8 mouse cellular contexts compared by ENCODE assay signal in the genomic region with DNA sequence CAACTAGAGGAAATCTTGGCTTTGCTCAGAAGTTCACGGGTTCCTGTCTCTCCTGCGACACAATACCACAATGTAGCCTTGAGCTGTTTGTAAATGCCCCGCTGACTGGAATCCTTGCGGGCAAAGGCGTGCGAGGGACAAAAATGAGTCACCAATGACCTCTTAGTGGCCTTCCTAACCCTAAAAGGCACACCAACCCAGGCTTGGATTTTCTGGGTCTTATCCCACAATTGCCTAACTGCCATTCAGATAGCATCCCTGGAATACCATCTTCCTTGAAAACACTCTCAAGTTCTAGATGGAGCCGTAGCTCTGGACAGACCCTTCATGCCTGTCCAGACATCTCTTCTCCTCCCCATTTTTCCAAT. TPM values are rescaled to one million over a fixed set of nuclear protein-coding genes. Genes with fewer than 3 reads are reported as not detected.
DNase-seq lines count a peak whose midpoint lies in the region; ATAC-seq and TF ChIP-seq lines count a peak whose summit lies in the region.

No protein-coding gene starts in this region.

- no peak overlapping the region for H3K4me2 ChIP-seq in lung, postnatal 0 days (replicated peaks; ENCODE audit: low read depth, low read length)
- H3K4me2 ChIP-seq in limb, embryonic 15.5 days: peak overlapping the region; percentile 100

- H3K27me3 ChIP-seq in lung, postnatal 0 days (replicated peaks; ENCODE audit: insufficient read depth, low read length): peaks cover 30% of the 10 kb centered on the region
- peaks cover 69% of the 10 kb centered on the region for H3K27me3 ChIP-seq in limb, embryonic 15.5 days
- H3K27me3 ChIP-seq in thymus, adult 2 months (ENCODE audit: control insufficient read depth, insufficient read depth, low read length): peaks cover 21% of the 10 kb centered on the region

- no peak for ATAC-seq in lung, postnatal 0 days
- no peak for ATAC-seq in limb, embryonic 15.5 days (ENCODE audit: insufficient number of reproducible peaks, low FRiP score, low TSS enrichment, low read depth)

- no peak for TF ChIP-seq POLR2A in lung, adult 2 months (IDR thresholded peaks at IDR 0.05; ENCODE audit: borderline replicate concordance, extremely low read depth, low read depth, low read length)
- no peak for TF ChIP-seq POLR2A in thymus, adult 2 months (IDR thresholded peaks at IDR 0.05; ENCODE audit: control insufficient read depth, extremely low read depth, insufficient read depth, low read length, poor library complexity)

- no peak for TF ChIP-seq CTCF in lung, postnatal 0 days (IDR thresholded peaks at IDR 0.05)
- no peak for TF ChIP-seq CTCF in lung, adult 2 months (IDR thresholded peaks at IDR 0.05; ENCODE audit: insufficient read depth, low read length)
- no peak for TF ChIP-seq CTCF in thymus, adult 2 months (IDR thresholded peaks at IDR 0.05; ENCODE audit: borderline replicate concordance, control insufficient read depth, extremely low read depth, insufficient read depth, low read length, poor library complexity)

- peak overlapping the region; percentile 47; the same call in 1 of the 2 replicates for H3K4me3 ChIP-seq in lung, postnatal 0 days (ENCODE audit: low read depth, low read length)
- H3K4me3 ChIP-seq in lung, adult 2 months (replicated peaks; ENCODE audit: extremely low read depth, low read depth, low read length): no peak overlapping the region
- peak overlapping the region; percentile 56 for H3K4me3 ChIP-seq in limb, embryonic 15.5 days
- no peak overlapping the region for H3K4me3 ChIP-seq in thymus, adult 2 months (ENCODE audit: control insufficient read depth, insufficient read depth, low read length)

- 9% methylated on average over 7 of the region's 7 CpGs for WGBS in lung, postnatal 0 days
- 22% methylated on average over 7 of the region's 7 CpGs for WGBS in lung, adult 2 months
- 10% methylated on average over 7 of the region's 7 CpGs for WGBS in limb, embryonic 15.5 days
- 18% methylated on average over 7 of the region's 7 CpGs for WGBS in thymus, adult 2 months

- peak; percentile 62 for DNase-seq in adrenal gland, adult 8-10 months
- DNase-seq in adrenal gland, postnatal 25 days: no peak
- no peak for DNase-seq in lung, postnatal 0 days (ENCODE audit: low spot score)
- no peak for DNase-seq in lung, adult 2 months
- DNase-seq in thymus, postnatal 14 days: no peak
- DNase-seq in frontal cortex, adult 2 months (ENCODE audit: extremely low spot score in 1 of 2, low spot score in 1 of 2): no peak
- DNase-seq in thymus, adult 2 months: no peak

- no peaks in the 10 kb centered on the region for H3K9me3 ChIP-seq in lung, postnatal 0 days (ENCODE audit: low read length)
- no peaks in the 10 kb centered on the region for H3K9me3 ChIP-seq in limb, embryonic 15.5 days

- no peak for TF ChIP-seq EP300 in lung, postnatal 0 days (IDR thresholded peaks at IDR 0.05)

- H3K36me3 ChIP-seq in lung, postnatal 0 days (ENCODE audit: insufficient read depth, low read length): no peaks in the 10 kb centered on the region
- no peaks in the 10 kb centered on the region for H3K36me3 ChIP-seq in limb, embryonic 15.5 days
- H3K36me3 ChIP-seq in thymus, adult 2 months (ENCODE audit: control insufficient read depth, insufficient read depth, low read length): no peaks in the 10 kb centered on the region

- H3K4me1 ChIP-seq in lung, postnatal 0 days (ENCODE audit: insufficient read depth, low read depth, low read length): peaks cover 9% of the 10 kb centered on the region
- peaks cover 10% of the 10 kb centered on the region for H3K4me1 ChIP-seq in lung, adult 2 months (ENCODE audit: control insufficient read depth, insufficient read depth, low read length)
- peaks cover 26% of the 10 kb centered on the region for H3K4me1 ChIP-seq in limb, embryonic 15.5 days
- peaks cover 17% of the 10 kb centered on the region for H3K4me1 ChIP-seq in thymus, adult 2 months (replicated peaks; ENCODE audit: control insufficient read depth, insufficient read depth, low read length)

- no peak overlapping the region for H3K9ac ChIP-seq in lung, postnatal 0 days (replicated peaks; ENCODE audit: low read depth)
- H3K9ac ChIP-seq in limb, embryonic 15.5 days: no peak overlapping the region

- H3K27ac ChIP-seq in lung, postnatal 0 days (ENCODE audit: low read length): no peak overlapping the region
- no peak overlapping the region for H3K27ac ChIP-seq in limb, embryonic 15.5 days
- H3K27ac ChIP-seq in thymus, adult 2 months (ENCODE audit: control insufficient read depth, insufficient read depth, low read length): no peak overlapping the region

RNA-seq across cellular contexts. Expression of gene Cabp1, which starts 1.4 kb away (rescaled TPM):
- total RNA-seq in adrenal gland, adult 8-10 months (2022): 10 to 100 TPM; 11.8 to 59.6 (median 41.5) TPM
- 36.4 and 44.4 TPM in 2 replicates for total RNA-seq in adrenal gland, postnatal 25 days (2021)
- 0.90 and 1.1 TPM in 2 replicates for polyA plus RNA-seq in lung, postnatal 0 days (2015; fragmentation: Nextera tagmentation; extraction: Ambion mirVana)
- 3.2 and 6.9 TPM in 2 replicates for polyA plus RNA-seq in lung, adult 2 months (2012; rRNA removed)
- polyA plus RNA-seq in limb, embryonic 15.5 days (2015; fragmentation: Nextera tagmentation; extraction: Ambion mirVana): 1.2 and 1.3 TPM in 2 replicates
- 291 and 354 TPM in 2 replicates for polyA plus RNA-seq in frontal cortex, adult 2 months (2012; rRNA removed)
- 0.50 and 0.58 TPM in 2 replicates for polyA plus RNA-seq in thymus, adult 2 months (2012; rRNA removed)

RNA-seq across cellular contexts. Expression of gene Mlec, which starts 34.8 kb away (rescaled TPM):
- total RNA-seq in adrenal gland, adult 8-10 months (2022): 100 to 1,000 TPM; 207 to 274 (median 239) TPM
- total RNA-seq in adrenal gland, postnatal 25 days (2021): 139 and 194 TPM in 2 replicates
- 15.0 and 17.5 TPM in 2 replicates for polyA plus RNA-seq in lung, postnatal 0 days (2015; fragmentation: Nextera tagmentation; extraction: Ambion mirVana)
- 44.1 and 53.8 TPM in 2 replicates for polyA plus RNA-seq in lung, adult 2 months (2012; rRNA removed)
- 89.3 and 97.9 TPM in 2 replicates for polyA plus RNA-seq in limb, embryonic 15.5 days (2015; fragmentation: Nextera tagmentation; extraction: Ambion mirVana)
- 66.5 and 67.1 TPM in 2 replicates for polyA plus RNA-seq in frontal cortex, adult 2 months (2012; rRNA removed)
- 95.0 and 98.5 TPM in 2 replicates for polyA plus RNA-seq in thymus, adult 2 months (2012; rRNA removed)

RNA-seq across cellular contexts. Expression of gene Pop5, which starts 42.8 kb away (rescaled TPM):
- total RNA-seq in adrenal gland, adult 8-10 months (2022): 10 to 100 TPM; 75.9 to 87.9 (median 84.9) TPM
- 77.2 and 94.0 TPM in 2 replicates for total RNA-seq in adrenal gland, postnatal 25 days (2021)
- 77.6 and 78.8 TPM in 2 replicates for polyA plus RNA-seq in lung, postnatal 0 days (2015; fragmentation: Nextera tagmentation; extraction: Ambion mirVana)
- polyA plus RNA-seq in lung, adult 2 months (2012; rRNA removed): 51.5 and 55.4 TPM in 2 replicates
- polyA plus RNA-seq in limb, embryonic 15.5 days (2015; fragmentation: Nextera tagmentation; extraction: Ambion mirVana): 96.2 and 97.1 TPM in 2 replicates
- 129 and 134 TPM in 2 replicates for polyA plus RNA-seq in frontal cortex, adult 2 months (2012; rRNA removed)
- polyA plus RNA-seq in thymus, adult 2 months (2012; rRNA removed): 166 and 189 TPM in 2 replicates

RNA-seq across cellular contexts. Expression of gene Unc119b, which starts 58.0 kb away (rescaled TPM):
- 10 to 100 TPM; 38.8 to 51.9 (median 45.7) TPM for total RNA-seq in adrenal gland, adult 8-10 months (2022)
- total RNA-seq in adrenal gland, postnatal 25 days (2021): 36.2 and 41.3 TPM in 2 replicates
- polyA plus RNA-seq in lung, postnatal 0 days (2015; fragmentation: Nextera tagmentation; extraction: Ambion mirVana): 21.8 and 24.8 TPM in 2 replicates
- polyA plus RNA-seq in lung, adult 2 months (2012; rRNA removed): 50.0 and 52.8 TPM in 2 replicates
- 34.8 and 36.9 TPM in 2 replicates for polyA plus RNA-seq in limb, embryonic 15.5 days (2015; fragmentation: Nextera tagmentation; extraction: Ambion mirVana)
- 27.9 and 28.9 TPM in 2 replicates for polyA plus RNA-seq in frontal cortex, adult 2 months (2012; rRNA removed)
- polyA plus RNA-seq in thymus, adult 2 months (2012; rRNA removed): 67.3 and 68.6 TPM in 2 replicates

Comparison
In these comparisons a context has a peak if more than half of its experiments do, and no peak if none do; other contexts are left out.
1. H3K4me3 ChIP-seq: peak in lung, postnatal 0 days (single experiment) and limb, embryonic 15.5 days (single experiment); none in lung, adult 2 months (single experiment) and thymus, adult 2 months (single experiment).
2. RNA of gene Cabp1, which starts 1.4 kb away (polyA plus RNA-seq): 291 to 354 TPM in frontal cortex, adult 2 months; 3.2 to 6.9 TPM in lung, adult 2 months, 1.2 to 1.3 TPM in limb, embryonic 15.5 days, 0.90 to 1.1 TPM in lung, postnatal 0 days and 0.50 to 0.58 TPM in thymus, adult 2 months; every median in the first group is over 10 times any median in the second.